ENCODE assay signal across 9 mouse cellular contexts in the genomic region with DNA sequence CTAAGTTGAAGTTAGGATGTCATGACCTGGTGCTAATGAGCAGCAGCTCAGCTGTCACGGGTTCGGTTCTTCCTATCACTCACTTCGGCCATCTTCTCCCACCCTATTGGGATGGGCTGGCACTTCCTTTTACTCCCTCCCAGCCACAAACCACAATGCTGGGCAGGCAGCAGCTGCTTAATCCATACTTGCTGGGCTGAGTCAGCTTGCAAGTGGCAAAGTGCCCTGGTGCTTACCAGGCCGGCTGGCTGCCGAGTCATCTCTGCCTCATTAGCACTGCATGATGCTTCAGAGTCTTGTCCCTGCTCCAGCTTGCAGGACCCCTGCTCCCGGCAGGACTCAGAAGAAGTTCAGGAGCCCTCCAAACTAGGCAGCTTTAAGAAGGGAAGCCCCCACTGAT. TPM values are rescaled to one million over a fixed set of nuclear protein-coding genes. Genes with fewer than 3 reads are reported as not detected.
DNase-seq lines count a peak whose midpoint lies in the region; ATAC-seq and TF ChIP-seq lines count a peak whose summit lies in the region.
"Had no signal": no experiment of that assay in that cellular context is flagged by ENCODE, and none has a peak within 500 bp of the region (broad histone marks: within the 10 kb centered on the region; RNA-seq: fewer than 3 reads in every experiment).

No protein-coding gene starts in this region.

- no peaks in the 10 kb centered on the region for H3K79me2 ChIP-seq in macrophage (ENCODE audit: inconsistent target)

- peak; percentile 60 for ATAC-seq in forebrain, postnatal 0 days
- ATAC-seq in intestine, postnatal 0 days: no peak

- no peak for TF ChIP-seq CTCF in forebrain, postnatal 0 days (IDR thresholded peaks at IDR 0.05; ENCODE audit: low read depth)
- no peak for TF ChIP-seq CTCF in intestine, postnatal 0 days (IDR thresholded peaks at IDR 0.05; ENCODE audit: low read depth)

- H3K4me1 ChIP-seq in forebrain, postnatal 0 days (ENCODE audit: insufficient read depth): 0 out of 2 replicates have a peak, but pooled peaks cover 3% of the 10 kb centered on the region
- 0 out of 2 replicates have a peak, but pooled peaks cover 5% of the 10 kb centered on the region for H3K4me1 ChIP-seq in intestine, postnatal 0 days (replicated peaks; ENCODE audit: control insufficient read depth, insufficient read depth, low read length)

- H3K4me3 ChIP-seq in forebrain, postnatal 0 days (ENCODE audit: low read depth, low read length): no peak overlapping the region
- H3K4me3 ChIP-seq in macrophage (ENCODE audit: inconsistent target): no peak overlapping the region
- no peak overlapping the region for H3K4me3 ChIP-seq in intestine, postnatal 0 days (ENCODE audit: low read depth, low read length)
- H3K4me3 ChIP-seq: embryonic facial prominence, embryonic 13.5 days had no signal

- no peak overlapping the region for H3K9ac ChIP-seq in forebrain, postnatal 0 days
- H3K9ac ChIP-seq in intestine, postnatal 0 days (ENCODE audit: low read depth, low read length): no peak overlapping the region
- H3K9ac ChIP-seq: embryonic facial prominence, embryonic 13.5 days had no signal

- peak; percentile 91 to 95 for DNase-seq in cerebellum, postnatal 10 days
- DNase-seq in cerebellum, adult 11-12 months: no peak
- peak; percentile 81 for DNase-seq in 416B (ENCODE audit: low read depth)
- peak; percentile 63 for DNase-seq in forebrain, postnatal 0 days
- DNase-seq in right cerebral cortex, postnatal 4 days: peak; percentile 37
- DNase-seq in heart, adult 9 months (ENCODE audit: low spot score in 2 of 2): no peak

- H3K9me3 ChIP-seq in forebrain, postnatal 0 days (ENCODE audit: low read length): no peaks in the 10 kb centered on the region
- H3K9me3 ChIP-seq in intestine, postnatal 0 days (ENCODE audit: control insufficient read depth): no peaks in the 10 kb centered on the region
- H3K9me3 ChIP-seq: embryonic facial prominence, embryonic 13.5 days had no signal

- H3K4me2 ChIP-seq in forebrain, postnatal 0 days (ENCODE audit: low read depth): no peak overlapping the region
- H3K4me2 ChIP-seq in intestine, postnatal 0 days (replicated peaks; ENCODE audit: low read depth): no peak overlapping the region
- H3K4me2 ChIP-seq: embryonic facial prominence, embryonic 13.5 days had no signal

- H3K27me3 ChIP-seq in forebrain, postnatal 0 days (ENCODE audit: insufficient read depth, low read length): no peaks in the 10 kb centered on the region
- no peaks in the 10 kb centered on the region for H3K27me3 ChIP-seq in intestine, postnatal 0 days (replicated peaks; ENCODE audit: control insufficient read depth, insufficient read depth, low read length)
- H3K27me3 ChIP-seq: embryonic facial prominence, embryonic 13.5 days had no signal

- H3K36me3 ChIP-seq in forebrain, postnatal 0 days (ENCODE audit: insufficient read depth): no peaks in the 10 kb centered on the region
- H3K36me3 ChIP-seq in macrophage (ENCODE audit: inconsistent target): no peaks in the 10 kb centered on the region
- H3K36me3 ChIP-seq in intestine, postnatal 0 days (ENCODE audit: control insufficient read depth, insufficient read depth): no peaks in the 10 kb centered on the region
- H3K36me3 ChIP-seq: embryonic facial prominence, embryonic 13.5 days had no signal

- 58% methylated on average over 6 of the region's 6 CpGs for WGBS in forebrain, postnatal 0 days
- WGBS in macrophage (ENCODE audit: missing documents): 15% methylated on average over 6 of the region's 6 CpGs
- 82% methylated on average over 6 of the region's 6 CpGs for WGBS in intestine, postnatal 0 days

- H3K27ac ChIP-seq in forebrain, postnatal 0 days (ENCODE audit: low read depth, low read length): no peak overlapping the region
- H3K27ac ChIP-seq in macrophage: peak overlapping the region; percentile 3; the same call in 1 of the 2 replicates
- H3K27ac ChIP-seq in intestine, postnatal 0 days (ENCODE audit: low read depth, low read length): no peak overlapping the region

RNA-seq across cellular contexts. Expression of a gene that starts 49.2 kb away (rescaled TPM):
- total RNA-seq in forebrain, postnatal 0 days (2014; rRNA removed): 278 and 289 TPM in 2 replicates
- polyA plus RNA-seq in forebrain, postnatal 0 days (2015; fragmentation: Nextera tagmentation; extraction: Ambion mirVana): 69.9 and 78.9 TPM in 2 replicates
- total RNA-seq in macrophage (2018; cell fraction: chromatin; rRNA removed): 100 to 1,000 TPM in 6 of 26 experiments, 10 to 100 TPM in 20; 29.2 to 170 (median 66.5) TPM
- 100 to 1,000 TPM in 16 of 26 experiments, 10 to 100 TPM in 10; 69.8 to 600 (median 172) TPM for total RNA-seq in macrophage (2018; cell fraction: cytosol; rRNA removed)
- total RNA-seq in macrophage (2018; cell fraction: nucleus; rRNA removed): 100 to 1,000 TPM in 18 of 26 experiments, 10 to 100 TPM in 8; 52.3 to 342 (median 141) TPM
- 52.5 to 182 TPM (median 116 TPM) in 3 replicates for polyA plus RNA-seq in macrophage (2018)
- polyA plus RNA-seq in intestine, postnatal 0 days (2015; fragmentation: Nextera tagmentation; extraction: Ambion mirVana): 28.8 and 29.7 TPM in 2 replicates

Comparison
In these comparisons a context has a peak if more than half of its experiments do, and no peak if none do; other contexts are left out.
1. DNase-seq: peak in cerebellum, postnatal 10 days (2 of 2), 416B (single experiment), forebrain, postnatal 0 days (single experiment) and right cerebral cortex, postnatal 4 days (single experiment); none in cerebellum, adult 11-12 months (single experiment) and heart, adult 9 months (0 of 2).